Mouse (Mus musculus): ENCODE measurements around the gene Tlk1.

Gene Tlk1

DNA sequence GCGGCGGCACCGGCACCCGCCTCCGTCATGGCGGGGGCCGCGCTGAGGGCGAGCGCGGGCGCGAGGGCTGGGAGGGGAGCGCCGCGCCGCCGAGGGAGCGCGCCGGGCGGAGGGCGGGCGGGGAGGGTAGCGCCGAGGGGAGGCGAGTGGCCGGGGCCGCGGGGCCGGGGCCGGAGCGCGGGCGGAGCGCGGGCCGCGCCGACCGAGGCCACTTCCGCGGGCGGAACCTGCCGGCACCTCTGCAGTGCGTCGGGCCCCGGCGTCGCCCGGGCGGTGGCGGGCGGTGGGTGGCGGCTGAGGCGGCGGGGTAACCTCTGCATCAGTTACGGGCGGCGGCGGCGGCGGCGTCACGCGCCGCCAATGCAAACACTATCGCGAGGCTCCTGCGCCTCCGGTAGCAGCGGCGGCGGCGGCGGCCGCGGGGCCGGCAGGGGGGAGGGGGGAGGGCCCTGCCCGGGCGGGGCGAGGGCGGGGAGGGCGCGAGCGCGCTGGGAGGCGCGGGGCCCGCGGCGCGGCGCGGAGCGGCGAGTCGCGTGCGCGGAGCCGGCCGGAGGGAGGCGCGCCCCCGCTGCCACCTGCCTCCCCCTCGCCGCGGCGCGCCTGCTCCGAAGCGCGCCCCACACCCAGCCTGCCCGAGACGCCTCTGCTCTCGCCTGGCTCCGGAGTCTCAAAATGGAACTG, at the start of gene Tlk1:
Tlk1 (minus strand) TSS at position 358 of the 681 bp plus-strand sequence.
- in situ Hi-C loops (cut with MboI, MseI): no loop called here

- in situ Hi-C loops (cut with MboI, MseI): loop anchor here in 1 of 2 experiments (10.0 kb wide), 1 partner anchor 460 kb away; no protein-coding TSS in a partner anchor
Observed at GRCm38 (mm10) chr2:70875129-70875528, 49.6 kb upstream of the Tlk1 start.

GRCm38 (mm10) chr2:70873168-70873567, 47.6 kb upstream of the Tlk1 start:
- in situ Hi-C loops (cut with MboI, MseI): loop anchor here in 1 of 2 experiments (10.0 kb wide), 1 partner anchor 458 kb away; no protein-coding TSS in a partner anchor

- in situ Hi-C loops (cut with MboI, MseI): loop anchor here in 1 of 2 experiments (10.0 kb wide), 1 partner anchor 457 kb away; no protein-coding TSS in a partner anchor
Observed at GRCm38 (mm10) chr2:70871466-70872022, 46.0 kb upstream of the Tlk1 start.

- in situ Hi-C loops (cut with MboI, MseI): loop anchor here in 1 of 2 experiments (10.0 kb wide), 1 partner anchor 456 kb away; no protein-coding TSS in a partner anchor
Observed at GRCm38 (mm10) chr2:70870819-70871218, 45.3 kb upstream of the Tlk1 start.

GRCm38 (mm10) chr2:70869116-70869515, 43.6 kb upstream of the Tlk1 start:
- in situ Hi-C loops (cut with MboI, MseI): no loop called here

- in situ Hi-C loops (cut with MboI, MseI): no loop called here
Observed at GRCm38 (mm10) chr2:70867231-70867630, 41.7 kb upstream of the Tlk1 start.

DNA sequence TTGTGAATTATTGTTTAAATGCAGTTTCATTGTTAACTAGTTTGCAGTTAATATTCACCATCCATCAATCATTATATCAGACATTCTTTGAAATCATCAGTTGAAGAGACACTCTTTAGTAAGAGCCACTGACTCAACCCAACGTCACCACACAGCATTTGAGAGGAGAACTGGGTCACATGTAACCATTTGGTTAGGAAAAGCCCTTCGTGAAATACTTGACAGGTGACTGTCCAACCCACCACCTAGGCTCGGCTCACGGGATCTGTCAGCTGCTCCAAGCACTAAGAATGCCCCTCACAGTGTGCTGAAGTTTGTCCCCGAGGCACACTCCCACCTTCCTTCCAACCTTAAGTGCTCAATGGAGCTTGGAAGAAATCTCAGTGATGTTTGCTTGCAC, 37.4 kb upstream of the Tlk1 start:
- in situ Hi-C loops (cut with MboI, MseI): no loop called here

DNA sequence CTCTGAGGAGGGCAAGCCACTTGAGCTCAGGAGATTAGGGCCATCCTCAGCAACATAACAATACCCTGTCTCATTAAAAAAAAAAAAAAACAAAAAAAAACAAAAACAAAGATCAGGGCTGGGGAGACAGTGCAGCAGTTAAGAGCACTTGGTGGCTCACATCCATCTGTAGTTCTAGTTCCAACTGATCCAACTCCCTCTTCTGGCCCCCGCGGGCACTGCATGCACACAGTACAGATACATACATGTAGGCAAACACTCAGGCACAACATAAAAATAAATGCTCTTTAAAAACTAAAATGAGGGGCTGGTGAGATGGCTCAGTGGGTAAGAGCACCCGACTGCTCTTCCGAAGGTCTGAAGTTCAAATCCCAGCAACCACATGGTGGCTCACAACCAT, 34.2 kb upstream of the Tlk1 start:
- in situ Hi-C loops (cut with MboI, MseI): loop anchor here in 1 of 2 experiments (5.0 kb wide), 1 partner anchor 663 kb away; no protein-coding TSS in a partner anchor

DNA sequence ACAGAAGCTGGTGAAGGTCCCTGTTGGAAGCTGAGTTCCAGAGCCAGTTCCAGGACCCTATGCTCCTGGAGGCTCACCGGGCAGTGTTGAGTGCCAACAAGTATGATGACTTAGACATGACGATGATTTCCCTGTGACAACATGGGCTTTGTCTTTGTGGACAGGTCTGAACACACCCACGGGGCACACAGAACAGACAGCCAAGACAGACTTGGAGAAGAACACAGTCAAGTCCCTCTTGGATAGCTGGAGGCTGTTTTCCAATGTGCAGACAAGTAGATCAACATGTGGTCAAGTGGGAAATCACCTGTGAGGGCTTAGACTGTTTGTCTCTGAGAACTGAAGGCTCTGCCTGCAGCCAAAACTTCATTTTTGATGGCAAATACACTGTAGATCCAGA, 31.4 kb upstream of the Tlk1 start:
- in situ Hi-C loops (cut with MboI, MseI): loop anchor here in 1 of 2 experiments (5.0 kb wide), 1 partner anchor 665 kb away; no protein-coding TSS in a partner anchor

- in situ Hi-C loops (cut with MboI, MseI): no loop called here
Observed at GRCm38 (mm10) chr2:70854231-70854888, 28.8 kb upstream of the Tlk1 start.

DNA sequence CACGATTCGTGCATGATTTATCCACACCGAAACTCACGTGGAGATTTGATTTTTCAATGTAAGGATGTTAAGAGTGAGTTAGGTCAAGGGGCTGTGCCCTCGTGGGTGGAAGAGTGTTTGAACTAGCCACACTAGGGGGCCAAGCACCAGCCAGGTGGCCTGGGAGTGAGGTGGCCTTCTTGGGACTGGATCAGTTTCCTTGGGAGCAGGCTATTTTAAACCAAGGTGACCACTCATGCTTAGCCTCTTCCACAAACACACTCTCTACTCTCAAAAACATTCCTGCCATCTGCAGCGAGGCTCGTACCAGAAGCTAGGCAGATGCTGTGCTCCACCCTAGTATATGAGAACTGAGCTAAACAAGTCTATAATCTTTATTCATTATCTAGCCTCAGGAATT, 27.8 kb upstream of the Tlk1 start:
- in situ Hi-C loops (cut with MboI, MseI): no loop called here

DNA sequence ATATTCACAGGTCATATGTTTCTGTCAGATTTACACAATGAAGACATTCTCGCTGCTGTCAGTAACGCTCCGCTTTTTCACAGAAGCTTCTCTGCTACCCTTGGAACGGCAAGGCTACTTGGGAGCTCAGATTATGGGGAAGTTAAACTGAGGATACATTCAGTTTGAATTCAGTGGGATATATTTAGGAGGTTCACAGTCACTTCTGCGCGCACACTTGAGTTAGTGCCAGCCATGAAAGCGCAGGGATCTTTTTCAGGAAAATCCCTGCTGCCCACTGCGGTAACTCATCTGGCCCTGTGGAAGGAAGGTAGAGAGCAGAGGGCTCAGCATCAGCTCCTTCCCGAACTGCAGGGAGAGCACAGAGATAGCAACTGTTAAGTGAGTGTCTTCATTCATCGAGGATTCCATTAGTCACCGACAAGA, 27.3 kb upstream of the Tlk1 start:
- in situ Hi-C loops (cut with MboI, MseI): no loop called here

DNA sequence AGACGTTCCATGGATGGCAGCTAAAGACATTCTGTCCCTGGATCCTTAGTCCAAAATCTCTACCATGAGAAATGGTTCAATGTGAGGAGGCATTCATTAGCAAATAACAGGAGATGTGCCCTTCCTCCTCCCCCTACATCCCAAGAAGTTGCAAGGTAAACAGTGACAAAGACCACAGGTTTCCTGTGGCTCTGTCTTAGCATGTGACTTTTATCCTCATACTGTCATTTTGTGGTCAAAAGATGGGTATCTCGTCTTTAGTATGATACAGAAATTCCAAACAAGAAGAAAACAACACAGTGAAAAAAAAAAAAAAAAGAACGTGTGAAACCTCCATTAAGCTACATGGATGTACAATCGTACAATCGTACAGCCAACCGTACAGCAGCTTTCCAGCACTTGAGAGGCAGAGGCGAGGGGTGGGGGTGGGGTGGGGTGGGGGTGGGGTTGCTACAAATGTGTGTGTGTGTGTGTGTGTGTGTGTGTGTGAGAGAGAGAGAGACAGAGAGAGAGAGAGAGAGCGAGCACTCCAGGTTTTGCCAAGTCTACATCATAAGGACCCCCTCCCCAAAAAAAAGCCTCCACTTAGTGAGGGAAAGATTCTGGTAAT, 26.8 kb upstream of the Tlk1 start:
- in situ Hi-C loops (cut with MboI, MseI): no loop called here

GRCm38 (mm10) chr2:70845871-70846270, 20.3 kb upstream of the Tlk1 start:
- in situ Hi-C loops (cut with MboI, MseI): no loop called here

DNA sequence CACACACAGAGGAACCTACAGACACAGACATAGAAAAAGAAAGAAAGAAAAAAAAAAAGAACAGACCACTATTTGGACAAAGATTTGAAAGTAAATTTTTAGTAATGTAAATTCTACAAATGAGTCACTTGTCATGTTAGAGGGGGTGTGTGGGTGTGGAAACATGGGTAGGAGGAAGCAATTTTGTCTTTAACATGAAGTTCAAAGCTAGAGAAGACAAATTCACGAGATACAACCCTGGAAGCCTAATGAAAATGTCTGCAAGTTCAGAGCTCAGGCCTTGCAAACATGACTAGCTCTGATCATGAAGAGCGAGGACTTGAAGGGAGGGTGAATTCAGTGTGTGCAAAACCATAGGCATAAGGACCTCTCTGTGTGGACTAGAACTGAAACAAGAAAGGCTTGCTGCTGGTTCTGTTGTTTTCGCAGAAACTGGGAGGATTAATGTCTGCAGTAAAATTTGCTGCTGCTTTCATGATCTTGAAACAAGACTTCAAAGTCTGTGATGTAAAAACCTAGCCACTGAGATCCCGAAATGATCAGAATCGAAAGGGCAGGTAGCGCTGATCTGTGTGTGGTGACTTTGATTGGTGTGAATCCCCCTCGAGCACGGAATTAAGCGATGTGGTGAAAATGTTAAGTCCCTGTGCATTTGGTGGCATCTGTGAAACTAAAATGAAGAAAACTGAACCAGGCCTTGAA, 19.3 kb upstream of the Tlk1 start:
- in situ Hi-C loops (cut with MboI, MseI): no loop called here

- in situ Hi-C loops (cut with MboI, MseI): no loop called here
Observed at GRCm38 (mm10) chr2:70842049-70842618, 16.6 kb upstream of the Tlk1 start.

- in situ Hi-C loops (cut with MboI, MseI): no loop called here
Observed at GRCm38 (mm10) chr2:70838536-70839216, 13.1 kb upstream of the Tlk1 start.

DNA sequence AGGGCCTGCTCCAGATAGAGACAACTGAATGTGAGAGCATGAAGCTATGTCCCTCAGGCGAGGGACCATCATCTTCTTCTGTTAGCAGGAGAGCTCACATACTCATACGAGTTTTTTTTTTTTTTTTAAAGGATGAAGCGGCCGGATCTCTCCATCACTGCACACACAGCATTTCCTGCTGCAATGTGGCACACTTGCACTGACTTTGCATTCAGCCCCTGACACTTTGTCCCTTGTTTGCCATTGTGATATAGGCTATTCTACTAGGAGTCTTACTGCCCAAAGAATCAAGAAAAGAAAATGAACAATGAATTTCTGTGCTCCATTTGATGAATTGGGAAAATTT, 10.8 kb upstream of the Tlk1 start:
- in situ Hi-C loops (cut with MboI, MseI): no loop called here

DNA sequence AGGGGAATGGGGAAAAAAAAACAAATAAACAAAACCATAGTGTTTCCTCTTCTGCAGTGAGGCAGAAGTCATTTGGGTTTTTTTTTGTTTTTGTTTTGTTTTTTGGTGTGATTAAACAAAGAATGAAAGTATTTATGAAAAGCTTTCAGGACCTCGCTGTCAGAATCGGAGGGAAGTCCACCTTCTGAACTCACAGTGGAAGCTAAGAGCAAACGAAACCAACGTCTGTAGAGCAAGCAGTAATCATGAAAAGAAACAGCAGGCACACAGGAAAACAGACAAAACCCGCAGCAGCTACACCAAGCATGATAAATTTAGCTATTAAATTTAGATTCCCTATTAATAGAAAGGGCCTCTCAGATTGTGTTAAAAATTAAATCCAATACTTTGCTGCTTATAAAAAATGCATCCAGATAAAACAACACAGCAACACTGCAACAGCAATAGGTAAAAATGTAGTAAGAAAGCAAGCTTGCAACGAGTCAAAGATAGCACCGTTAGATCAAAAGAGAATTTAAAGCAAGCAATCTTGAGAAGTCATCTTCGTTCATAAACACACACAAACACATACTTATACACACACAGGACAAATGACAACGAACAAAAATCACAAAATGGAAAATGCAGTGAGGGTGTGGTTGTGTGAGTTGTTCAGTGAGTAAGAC, 10.2 kb upstream of the Tlk1 start:
- in situ Hi-C loops (cut with MboI, MseI): no loop called here
